Mouse (Mus musculus) left cerebral cortex, postnatal 36 days (tissue): ENCODE measurements at regions not wholly inside any gene's neighbourhood (a gene's known extent, or its start where the extent isn't known, plus 50 kb on each side); places are given as distances from the start of the nearest gene placed in this dataset.
A peak's percentile ranks its signal among the peaks of the same experiment; 100 is the strongest.

ENCODE experiments used
- DNase-seq, 2 experiments: peaks; one replicate each; pipeline ENCODE4 v3.0.0; 2021 to 2022; ENCODE audit warnings: low spot score in 2 of 2, mixed read lengths in 1 of 2
- intact Hi-C: fragments of 180-260 bp; cut with DNase I; formaldehyde crosslinking; loops from one replicate; pipeline ENCODE4 v1.15.1; 2025

- intact Hi-C loops = no loop called here
- no peak for DNase-seq
Observed at GRCm38 (mm10) chr15:31819219-31819618, 217.6 kb downstream of the Fam173b start.

- intact Hi-C loops = no loop called here
- DNase-seq = peak in 1 of 2 experiments; percentile 6
Observed at GRCm38 (mm10) chr15:31827219-31827618, 225.6 kb downstream of the Fam173b start.

- no peak for DNase-seq
- intact Hi-C loops = no loop called here
Observed at GRCm38 (mm10) chr15:31841519-31841918, 239.9 kb downstream of the Fam173b start.

- no peak for DNase-seq
- intact Hi-C loops = no loop called here
Observed at GRCm38 (mm10) chr15:31854764-31855163, 253.1 kb downstream of the Fam173b start.

- intact Hi-C loops = no loop called here
- DNase-seq = no peak
Observed at GRCm38 (mm10) chr15:31855188-31855587, 253.5 kb downstream of the Fam173b start.

GRCm38 (mm10) chr15:31869100-31869499 is 267.4 kb downstream of the Fam173b start:
- DNase-seq = no peak
- intact Hi-C loops = no loop called here

- intact Hi-C loops = no loop called here
- no peak for DNase-seq
Observed at GRCm38 (mm10) chr15:31869673-31870417, 268.2 kb downstream of the Fam173b start.

GRCm38 (mm10) chr15:31875436-31875835 is 273.8 kb downstream of the Fam173b start:
- intact Hi-C loops = no loop called here
- DNase-seq = no peak

- no peak for DNase-seq
- intact Hi-C loops = no loop called here
Observed at GRCm38 (mm10) chr15:31880479-31880878, 278.8 kb downstream of the Fam173b start.

GRCm38 (mm10) chr15:31882331-31882730 is 280.7 kb downstream of the Fam173b start:
- no peak for DNase-seq
- intact Hi-C loops = no loop called here

GRCm38 (mm10) chr15:31883516-31883915 is 281.9 kb downstream of the Fam173b start:
- intact Hi-C loops = no loop called here
- no peak for DNase-seq

GRCm38 (mm10) chr15:31898904-31899650 is 278.0 kb upstream of the Tas2r119 start:
- intact Hi-C loops = no loop called here
- DNase-seq = no peak

- intact Hi-C loops = no loop called here
- DNase-seq = no peak
Observed at GRCm38 (mm10) chr15:31900325-31900724, 276.8 kb upstream of the Tas2r119 start.

GRCm38 (mm10) chr15:31908432-31908831 is 268.7 kb upstream of the Tas2r119 start:
- intact Hi-C loops = no loop called here

GRCm38 (mm10) chr15:31911978-31912377 is 265.1 kb upstream of the Tas2r119 start:
- intact Hi-C loops = no loop called here
- DNase-seq = no peak

More at GRCm38 (mm10) chr15:31908432-31908831, 268.7 kb upstream of the Tas2r119 start:
- DNase-seq = no peak

- DNase-seq = peak in 1 of 2 experiments; percentile 6
- intact Hi-C loops = no loop called here
Observed at GRCm38 (mm10) chr15:31921485-31921884, 255.6 kb upstream of the Tas2r119 start.

GRCm38 (mm10) chr15:31960301-31960700 is 216.8 kb upstream of the Tas2r119 start:
- no peak for DNase-seq
- intact Hi-C loops = no loop called here

- DNase-seq = no peak
- intact Hi-C loops = no loop called here
Observed at GRCm38 (mm10) chr15:31961963-31962362, 215.1 kb upstream of the Tas2r119 start.

- intact Hi-C loops = no loop called here
- no peak for DNase-seq
Observed at GRCm38 (mm10) chr15:31964911-31965310, 212.2 kb upstream of the Tas2r119 start.

GRCm38 (mm10) chr15:31965542-31965941 is 211.5 kb upstream of the Tas2r119 start:
- intact Hi-C loops = no loop called here
- no peak for DNase-seq

GRCm38 (mm10) chr15:31972891-31973290 is 204.2 kb upstream of the Tas2r119 start:
- DNase-seq = no peak
- intact Hi-C loops = no loop called here
